Mouse (Mus musculus) c-Kit-positive CD71-negative TER-119-negative erythroid progenitor cells, embryonic 14.5 days (primary cell): Measurements from ENCODE around the gene Rhot1.
"Not testable (repeated sequence)": the region's sequence is repeated elsewhere in the genome, so short reads cannot be mapped to it uniquely, and the experiment has no call there.

ENCODE experiments used
- DNase-seq: peaks from one replicate; pipeline ENCODE4 v3.0.0-alpha.2; 2013; ENCODE audit warnings: low read depth

Gene Rhot1

GRCm38 (mm10) chr11:80196351-80196750 lies 12.5 kb upstream of the Rhot1 start:
- no peak for DNase-seq

- DNase-seq, result no peak
Measured at GRCm38 (mm10) chr11:80199316-80199715, 9.5 kb upstream of the Rhot1 start.

- DNase-seq, result no peak
Measured at GRCm38 (mm10) chr11:80199773-80200172, 9.0 kb upstream of the Rhot1 start.

- no peak for DNase-seq
Measured at GRCm38 (mm10) chr11:80200326-80200725, 8.5 kb upstream of the Rhot1 start.

- DNase-seq, result no peak
Measured at GRCm38 (mm10) chr11:80202296-80202695, 6.5 kb upstream of the Rhot1 start.

- no peak for DNase-seq
Measured at GRCm38 (mm10) chr11:80204037-80204436, 4.8 kb upstream of the Rhot1 start.

GRCm38 (mm10) chr11:80204941-80205340 lies 3.9 kb upstream of the Rhot1 start:
- DNase-seq, result no peak

- DNase-seq, result no peak
Measured at GRCm38 (mm10) chr11:80208465-80208859, 357 bp upstream of the Rhot1 start.

GRCm38 (mm10) chr11:80210321-80210720 lies 1.5 kb downstream of the Rhot1 start:
- peak; percentile 24 for DNase-seq

- no peak for DNase-seq
Measured at GRCm38 (mm10) chr11:80212282-80212681, 3.5 kb downstream of the Rhot1 start.

- DNase-seq, result no peak
Measured at GRCm38 (mm10) chr11:80215291-80215690, 6.5 kb downstream of the Rhot1 start.

- no peak for DNase-seq
Measured at GRCm38 (mm10) chr11:80218657-80219293, 10.0 kb downstream of the Rhot1 start.

GRCm38 (mm10) chr11:80230066-80230465 lies 21.2 kb downstream of the Rhot1 start:
- not testable (repeated sequence) for DNase-seq

- no peak for DNase-seq
Measured at GRCm38 (mm10) chr11:80237278-80237677, 28.5 kb downstream of the Rhot1 start.

- no peak for DNase-seq
Measured at GRCm38 (mm10) chr11:80238306-80238705, 29.5 kb downstream of the Rhot1 start.

GRCm38 (mm10) chr11:80247026-80247425 lies 38.2 kb downstream of the Rhot1 start:
- no peak for DNase-seq

- no peak for DNase-seq
Measured at GRCm38 (mm10) chr11:80248531-80248930, 39.7 kb downstream of the Rhot1 start.

GRCm38 (mm10) chr11:80264137-80264536 lies 55.3 kb downstream of the Rhot1 start:
- DNase-seq, result no peak

GRCm38 (mm10) chr11:80271096-80271495 lies 62.3 kb downstream of the Rhot1 start:
- no peak for DNase-seq

GRCm38 (mm10) chr11:80275011-80275410 lies 66.2 kb downstream of the Rhot1 start:
- DNase-seq, result no peak

GRCm38 (mm10) chr11:80278054-80278453 lies 69.2 kb downstream of the Rhot1 start:
- DNase-seq, result no peak

- no peak for DNase-seq
Measured at GRCm38 (mm10) chr11:80283786-80284185, 75.0 kb downstream of the Rhot1 start.

- DNase-seq, result no peak
Measured at GRCm38 (mm10) chr11:80284641-80285040, 75.8 kb downstream of the Rhot1 start.

- DNase-seq, result peak; percentile 68
Measured at GRCm38 (mm10) chr11:80287150-80287549, 78.3 kb downstream of the Rhot1 start.
